Comparison of ENCODE assay signal across 23 mouse cellular contexts in genomic region chr9:109909102-109909501, GRCm38 (mm10). TPM values are rescaled to one million over a fixed set of nuclear protein-coding genes. Genes with fewer than 3 reads are reported as not detected.
"Had no signal": no experiment of that assay in that cellular context is flagged by ENCODE, and none has a peak within 500 bp of the region (broad histone marks: within the 10 kb centered on the region; RNA-seq: fewer than 3 reads in every experiment).

No protein-coding gene starts in this region.

- H3K36me3 ChIP-seq: lung, embryonic 15.5 days; midbrain, embryonic 12.5 days; neural tube, embryonic 13.5 days; neural tube, embryonic 15.5 days had no signal

- H3K4me2 ChIP-seq: lung, embryonic 15.5 days; midbrain, embryonic 12.5 days; neural tube, embryonic 13.5 days; neural tube, embryonic 15.5 days had no signal

- H3K27me3 ChIP-seq: lung, embryonic 15.5 days; midbrain, embryonic 12.5 days; neural tube, embryonic 13.5 days; neural tube, embryonic 15.5 days had no signal

- H3K9ac ChIP-seq: liver, postnatal 0 days; lung, embryonic 15.5 days; midbrain, embryonic 12.5 days; neural tube, embryonic 13.5 days; neural tube, embryonic 15.5 days had no signal

- H3K27ac ChIP-seq: lung, embryonic 15.5 days; macrophage; midbrain, embryonic 12.5 days; neural tube, embryonic 13.5 days; neural tube, embryonic 15.5 days had no signal

- DNase-seq: liver, postnatal 0 days; lung, adult 2 months; lung, postnatal 14 days; lung, postnatal 36 days; midbrain, embryonic 14.5 days; retina, postnatal 1 day; right cerebral cortex, adult 18-20 months; right cerebral cortex, postnatal 25 days; right cerebral cortex, postnatal 4 days; spleen, adult 18-20 months; thymus, adult 18-20 months; thymus, postnatal 14 days; thymus, postnatal 36 days had no signal

- H3K4me3 ChIP-seq: lung, embryonic 15.5 days; megakaryocyte, embryonic 14.5 days; midbrain, embryonic 12.5 days; neural tube, embryonic 13.5 days; neural tube, embryonic 15.5 days had no signal

- H3K4me1 ChIP-seq: midbrain, embryonic 12.5 days; neural tube, embryonic 13.5 days; neural tube, embryonic 15.5 days had no signal

- ATAC-seq: liver, postnatal 0 days; lung, postnatal 0 days had no signal

- H3K9me3 ChIP-seq: lung, embryonic 15.5 days; megakaryocyte, embryonic 14.5 days; midbrain, embryonic 12.5 days; neural tube, embryonic 13.5 days; neural tube, embryonic 15.5 days had no signal

RNA-seq across cellular contexts. Expression of gene Camp, which starts 59.7 kb away (rescaled TPM):
- total RNA-seq: midbrain, postnatal 0 days; monocyte, adult 5-6 weeks had no signal
- polyA plus RNA-seq: midbrain, embryonic 14.5 days; small intestine, adult 2 months had no signal
